ENCODE assay signal across 12 mouse cellular contexts in genomic region chr4:148122694-148123066, GRCm38 (mm10). TPM values are rescaled to one million over a fixed set of nuclear protein-coding genes. Genes with fewer than 3 reads are reported as not detected.
DNase-seq lines count a peak whose midpoint lies in the region; ATAC-seq and TF ChIP-seq lines count a peak whose summit lies in the region.
"Had no signal": no experiment of that assay in that cellular context is flagged by ENCODE, and none has a peak within 500 bp of the region (broad histone marks: within the 10 kb centered on the region; RNA-seq: fewer than 3 reads in every experiment).

No protein-coding gene starts in this region.

- no peaks in the 10 kb centered on the region for H3K9me3 ChIP-seq in embryonic facial prominence, embryonic 12.5 days
- no peaks in the 10 kb centered on the region for H3K9me3 ChIP-seq in forebrain, embryonic 11.5 days (ENCODE audit: control insufficient read depth, low read length)
- H3K9me3 ChIP-seq in hindbrain, embryonic 13.5 days: no peaks in the 10 kb centered on the region
- no peaks in the 10 kb centered on the region for H3K9me3 ChIP-seq in midbrain, embryonic 15.5 days

- H3K4me2 ChIP-seq in embryonic facial prominence, embryonic 12.5 days (replicated peaks): no peak overlapping the region
- H3K4me2 ChIP-seq in forebrain, embryonic 11.5 days (ENCODE audit: low read depth, low read length, severe bottlenecking): no peak overlapping the region
- H3K4me2 ChIP-seq in hindbrain, embryonic 13.5 days: no peak overlapping the region
- H3K4me2 ChIP-seq in midbrain, embryonic 15.5 days: no peak overlapping the region

- peak overlapping the region; percentile 60 for H3K27ac ChIP-seq in embryonic facial prominence, embryonic 12.5 days
- H3K27ac ChIP-seq in forebrain, embryonic 11.5 days (ENCODE audit: low read depth, low read length): peak overlapping the region; percentile 41; the same call in 1 of the 2 replicates
- H3K27ac ChIP-seq in hindbrain, embryonic 13.5 days: peak overlapping the region; percentile 83
- peak overlapping the region; percentile 64 for H3K27ac ChIP-seq in midbrain, embryonic 15.5 days
- no peak overlapping the region for H3K27ac ChIP-seq in left cerebral cortex, adult 2 months

- no peaks in the 10 kb centered on the region for H3K36me3 ChIP-seq in embryonic facial prominence, embryonic 12.5 days
- no peaks in the 10 kb centered on the region for H3K36me3 ChIP-seq in forebrain, embryonic 11.5 days (ENCODE audit: control insufficient read depth, insufficient read depth, low read length)
- peaks cover 4% of the 10 kb centered on the region; the same call in 1 of the 2 replicates for H3K36me3 ChIP-seq in hindbrain, embryonic 13.5 days
- H3K36me3 ChIP-seq in midbrain, embryonic 15.5 days (replicated peaks): no peaks in the 10 kb centered on the region

- TF ChIP-seq CTCF in left cerebral cortex, adult 2 months (IDR thresholded peaks at IDR 0.05): no peak

- no peaks in the 10 kb centered on the region for H3K27me3 ChIP-seq in embryonic facial prominence, embryonic 12.5 days
- no peaks in the 10 kb centered on the region for H3K27me3 ChIP-seq in forebrain, embryonic 11.5 days (ENCODE audit: control insufficient read depth, insufficient read depth, low read length)
- H3K27me3 ChIP-seq in hindbrain, embryonic 13.5 days: no peaks in the 10 kb centered on the region
- no peaks in the 10 kb centered on the region for H3K27me3 ChIP-seq in midbrain, embryonic 15.5 days (replicated peaks)

- WGBS in embryonic facial prominence, embryonic 12.5 days: 59% methylated on average over 3 of the region's 3 CpGs
- 68% methylated on average over 3 of the region's 3 CpGs for WGBS in forebrain, embryonic 11.5 days
- 67% methylated on average over 3 of the region's 3 CpGs for WGBS in hindbrain, embryonic 13.5 days
- 65% methylated on average over 3 of the region's 3 CpGs for WGBS in midbrain, embryonic 15.5 days

- DNase-seq in forebrain, embryonic 11.5 days (ENCODE audit: low spot score): no peak
- no peak for DNase-seq in B cell, adult 2 months
- DNase-seq in layer of hippocampus, adult 8-10 months (ENCODE audit: low spot score in 2 of 2): no peak
- DNase-seq in left cerebral cortex, adult 2 months (ENCODE audit: extremely low spot score in 1 of 2, low spot score in 2 of 2): no peak
- no peak for DNase-seq in left cerebral cortex, adult 9 months (ENCODE audit: low spot score in 2 of 2)
- DNase-seq: cerebellum, adult 2 months; kidney, postnatal 10 days had no signal

- no peak overlapping the region for H3K4me3 ChIP-seq in embryonic facial prominence, embryonic 12.5 days
- no peak overlapping the region for H3K4me3 ChIP-seq in forebrain, embryonic 11.5 days (ENCODE audit: low read depth, low read length)
- H3K4me3 ChIP-seq in hindbrain, embryonic 13.5 days: no peak overlapping the region
- H3K4me3 ChIP-seq in midbrain, embryonic 15.5 days: no peak overlapping the region
- no peak overlapping the region for H3K4me3 ChIP-seq in left cerebral cortex, adult 2 months

- intact Hi-C loops in left cerebral cortex, adult 2 months (cut with DNase I): no loop called here

- H3K9ac ChIP-seq in embryonic facial prominence, embryonic 12.5 days: no peak overlapping the region
- peak overlapping the region; percentile 6; the same call in 1 of the 2 replicates for H3K9ac ChIP-seq in forebrain, embryonic 11.5 days (ENCODE audit: low read length)
- 0 out of 2 replicates have a peak overlapping the region, but pooled peaks have one; percentile 19 for H3K9ac ChIP-seq in hindbrain, embryonic 13.5 days
- no peak overlapping the region for H3K9ac ChIP-seq in midbrain, embryonic 15.5 days

- H3K4me1 ChIP-seq in embryonic facial prominence, embryonic 12.5 days: peaks cover 8% of the 10 kb centered on the region
- peaks cover 11% of the 10 kb centered on the region; the same call in 1 of the 2 replicates for H3K4me1 ChIP-seq in forebrain, embryonic 11.5 days (replicated peaks; ENCODE audit: control insufficient read depth, insufficient read depth, low read length)
- H3K4me1 ChIP-seq in hindbrain, embryonic 13.5 days (replicated peaks): peaks cover 82% of the 10 kb centered on the region
- peaks cover 47% of the 10 kb centered on the region for H3K4me1 ChIP-seq in midbrain, embryonic 15.5 days

- no peak for ATAC-seq in embryonic facial prominence, embryonic 12.5 days (ENCODE audit: insufficient number of reproducible peaks, insufficient read depth, low FRiP score, low TSS enrichment)
- ATAC-seq in forebrain, embryonic 11.5 days (replicated peaks; ENCODE audit: low FRiP score): peak; percentile 9; the same call in 1 of the 2 replicates
- no peak for ATAC-seq in hindbrain, embryonic 13.5 days (ENCODE audit: low FRiP score)
- ATAC-seq in midbrain, embryonic 15.5 days (replicated peaks): no peak

RNA-seq across cellular contexts. Expression of gene Mad2l2, which starts 7.5 kb away (rescaled TPM):
- 80.2 and 87.3 TPM in 2 replicates for polyA plus RNA-seq in embryonic facial prominence, embryonic 12.5 days (2016; fragmentation: Nextera tagmentation; extraction: Ambion mirVana)
- polyA plus RNA-seq in forebrain, embryonic 11.5 days (2014; fragmentation: Nextera tagmentation; extraction: Ambion mirVana): 68.5 and 75.0 TPM in 2 replicates
- polyA plus RNA-seq in hindbrain, embryonic 13.5 days (2015; fragmentation: Nextera tagmentation; extraction: Ambion mirVana): 118 and 127 TPM in 2 replicates
- 99.2 and 112 TPM in 2 replicates for polyA plus RNA-seq in midbrain, embryonic 15.5 days (2015; fragmentation: Nextera tagmentation; extraction: Ambion mirVana)
- 10 to 100 TPM; 12.5 to 17.7 (median 15.6) TPM for total RNA-seq in layer of hippocampus, adult 8-10 months (2022)
- total RNA-seq in left cerebral cortex, adult 2 months (2021): 10 to 100 TPM; 14.2 to 16.1 TPM

RNA-seq across cellular contexts. Expression of gene Draxin, which starts 7.8 kb away (rescaled TPM):
- 1.7 and 1.8 TPM in 2 replicates for polyA plus RNA-seq in embryonic facial prominence, embryonic 12.5 days (2016; fragmentation: Nextera tagmentation; extraction: Ambion mirVana)
- polyA plus RNA-seq in forebrain, embryonic 11.5 days (2014; fragmentation: Nextera tagmentation; extraction: Ambion mirVana): 3.8 and 5.0 TPM in 2 replicates
- polyA plus RNA-seq in hindbrain, embryonic 13.5 days (2015; fragmentation: Nextera tagmentation; extraction: Ambion mirVana): 17.2 and 20.9 TPM in 2 replicates
- polyA plus RNA-seq in midbrain, embryonic 15.5 days (2015; fragmentation: Nextera tagmentation; extraction: Ambion mirVana): 15.1 and 15.7 TPM in 2 replicates
- total RNA-seq in layer of hippocampus, adult 8-10 months (2022): under 1 TPM; 0.23 to 0.37 (median 0.26) TPM
- total RNA-seq in left cerebral cortex, adult 2 months (2021): under 1 TPM; 0.20 to 0.30 TPM
- total RNA-seq: liver, adult 2 months had no signal
- polyA plus RNA-seq: heart, embryonic 16.5 days; liver, adult 2 months had no signal

RNA-seq across cellular contexts. Expression of gene Fbxo6, which starts 29.3 kb away (rescaled TPM):
- polyA plus RNA-seq in embryonic facial prominence, embryonic 12.5 days (2016; fragmentation: Nextera tagmentation; extraction: Ambion mirVana): 10.6 and 10.8 TPM in 2 replicates
- polyA plus RNA-seq in forebrain, embryonic 11.5 days (2014; fragmentation: Nextera tagmentation; extraction: Ambion mirVana): 10.2 and 13.6 TPM in 2 replicates
- 15.7 and 16.0 TPM in 2 replicates for polyA plus RNA-seq in hindbrain, embryonic 13.5 days (2015; fragmentation: Nextera tagmentation; extraction: Ambion mirVana)
- 21.6 and 21.7 TPM in 2 replicates for polyA plus RNA-seq in midbrain, embryonic 15.5 days (2015; fragmentation: Nextera tagmentation; extraction: Ambion mirVana)
- 10 to 100 TPM; 29.4 to 34.0 (median 31.1) TPM for total RNA-seq in layer of hippocampus, adult 8-10 months (2022)
- total RNA-seq in left cerebral cortex, adult 2 months (2021): 10 to 100 TPM; 28.9 to 30.2 TPM

RNA-seq across cellular contexts. Expression of gene Agtrap, which starts 34.8 kb away (rescaled TPM):
- polyA plus RNA-seq in embryonic facial prominence, embryonic 12.5 days (2016; fragmentation: Nextera tagmentation; extraction: Ambion mirVana): 12.0 and 14.0 TPM in 2 replicates
- 15.0 and 15.6 TPM in 2 replicates for polyA plus RNA-seq in forebrain, embryonic 11.5 days (2014; fragmentation: Nextera tagmentation; extraction: Ambion mirVana)
- 7.6 and 8.4 TPM in 2 replicates for polyA plus RNA-seq in hindbrain, embryonic 13.5 days (2015; fragmentation: Nextera tagmentation; extraction: Ambion mirVana)
- polyA plus RNA-seq in midbrain, embryonic 15.5 days (2015; fragmentation: Nextera tagmentation; extraction: Ambion mirVana): 5.5 and 6.4 TPM in 2 replicates
- total RNA-seq in layer of hippocampus, adult 8-10 months (2022): 10 to 100 TPM in 2 of 4 experiments, 1 to 10 TPM in 2; 7.0 to 12.8 (median 9.1) TPM
- 10 to 100 TPM in 1 of 2 experiments, 1 to 10 TPM in 1; 6.6 to 10.2 TPM for total RNA-seq in left cerebral cortex, adult 2 months (2021)

RNA-seq across cellular contexts. Expression of gene Fbxo44, which starts 37.6 kb away (rescaled TPM):
- 19.7 and 23.6 TPM in 2 replicates for polyA plus RNA-seq in embryonic facial prominence, embryonic 12.5 days (2016; fragmentation: Nextera tagmentation; extraction: Ambion mirVana)
- 44.9 and 45.0 TPM in 2 replicates for polyA plus RNA-seq in forebrain, embryonic 11.5 days (2014; fragmentation: Nextera tagmentation; extraction: Ambion mirVana)
- 91.2 and 98.2 TPM in 2 replicates for polyA plus RNA-seq in hindbrain, embryonic 13.5 days (2015; fragmentation: Nextera tagmentation; extraction: Ambion mirVana)
- polyA plus RNA-seq in midbrain, embryonic 15.5 days (2015; fragmentation: Nextera tagmentation; extraction: Ambion mirVana): 93.3 and 97.6 TPM in 2 replicates
- 100 to 1,000 TPM; 136 to 157 (median 147) TPM for total RNA-seq in layer of hippocampus, adult 8-10 months (2022)
- total RNA-seq in left cerebral cortex, adult 2 months (2021): 100 to 1,000 TPM; 140 to 156 TPM

Comparison
In these comparisons a context has a peak if more than half of its experiments do, and no peak if none do; other contexts are left out.
1. H3K9ac ChIP-seq: peak in forebrain, embryonic 11.5 days (single experiment) and hindbrain, embryonic 13.5 days (single experiment); none in embryonic facial prominence, embryonic 12.5 days (single experiment) and midbrain, embryonic 15.5 days (single experiment).